Mouse (Mus musculus): ENCODE measurements around the gene Gmip.

Gmip gene

GRCm38 (mm10) chr8:69803366-69803765, 5.1 kb upstream of the Gmip start:
- ATAC-seq (ENCODE audit: low TSS enrichment) = no peak

DNA sequence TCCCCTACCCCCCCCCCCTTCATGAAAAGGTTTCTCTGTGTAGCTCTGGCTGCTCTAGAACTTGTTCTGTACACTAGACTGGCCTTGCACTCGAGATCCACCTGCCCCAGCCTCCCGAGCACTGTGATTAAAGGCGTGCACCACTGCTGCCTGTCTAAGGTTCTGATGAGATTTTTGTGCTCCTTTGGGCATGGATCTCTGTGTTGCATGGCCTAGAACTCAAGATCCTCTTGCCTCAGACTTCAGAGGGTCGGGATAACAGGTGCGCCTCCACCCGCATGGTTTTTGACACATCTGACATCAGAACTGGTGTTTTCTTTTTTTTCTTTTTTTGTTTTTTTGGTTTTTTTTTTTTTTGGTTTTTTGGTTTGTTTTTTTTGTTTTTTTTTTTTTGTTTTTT, 3.9 kb upstream of the Gmip start:
- ATAC-seq (ENCODE audit: low TSS enrichment) = no peak

- no peak for ATAC-seq (ENCODE audit: low TSS enrichment)
Measured at GRCm38 (mm10) chr8:69805086-69805485, 3.4 kb upstream of the Gmip start.

- ATAC-seq (ENCODE audit: low TSS enrichment) = no peak
Measured at GRCm38 (mm10) chr8:69805491-69805890, 3.0 kb upstream of the Gmip start.

GRCm38 (mm10) chr8:69807236-69807635, 1.2 kb upstream of the Gmip start:
- no peak for ATAC-seq (ENCODE audit: low TSS enrichment)

GRCm38 (mm10) chr8:69808864-69809403, 455 bp downstream of the Gmip start:
- ATAC-seq (ENCODE audit: low TSS enrichment) = peak; percentile 21

- ATAC-seq (ENCODE audit: low TSS enrichment) = no peak
Measured at GRCm38 (mm10) chr8:69809820-69810219, 1.3 kb downstream of the Gmip start.

- no peak for ATAC-seq (ENCODE audit: low TSS enrichment)
Measured at GRCm38 (mm10) chr8:69814881-69815280, 6.4 kb downstream of the Gmip start.

GRCm38 (mm10) chr8:69815396-69815795, 6.9 kb downstream of the Gmip start:
- no peak for ATAC-seq (ENCODE audit: low TSS enrichment)

DNA sequence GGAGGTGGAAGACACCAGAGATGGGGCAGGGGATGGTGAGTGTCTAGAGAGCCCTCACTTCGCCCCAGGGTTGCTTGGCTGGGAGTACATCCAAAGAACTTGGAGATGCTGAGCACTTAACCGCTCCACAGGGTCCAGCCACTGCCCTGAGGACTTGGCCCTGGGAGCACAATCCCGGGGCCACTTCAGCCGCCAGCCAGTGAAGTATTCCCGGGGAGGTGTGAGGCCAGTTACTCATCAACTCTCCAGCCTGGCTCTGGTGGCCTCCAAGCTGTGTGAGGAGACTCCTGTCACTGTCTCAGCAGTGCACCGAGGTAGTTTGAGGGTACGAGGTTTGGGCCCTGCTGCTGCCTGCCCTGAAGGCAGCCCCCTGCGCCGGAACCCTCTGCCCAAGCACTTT, 12.0 kb downstream of the Gmip start:
- no peak for ATAC-seq (ENCODE audit: low TSS enrichment)

GRCm38 (mm10) chr8:69821971-69822385, 13.5 kb downstream of the Gmip start:
- ATAC-seq (ENCODE audit: low TSS enrichment) = peak; percentile 28; the same call in 1 of the 2 replicates

GRCm38 (mm10) chr8:69822386-69823191, 14.1 kb downstream of the Gmip start, which contains the start of gene Lpar2:
Gene Lpar2 (plus strand): TSS chr8:69822429.
- ATAC-seq (ENCODE audit: low TSS enrichment) = peak; percentile 17; the same call in 1 of the 2 replicates

DNA sequence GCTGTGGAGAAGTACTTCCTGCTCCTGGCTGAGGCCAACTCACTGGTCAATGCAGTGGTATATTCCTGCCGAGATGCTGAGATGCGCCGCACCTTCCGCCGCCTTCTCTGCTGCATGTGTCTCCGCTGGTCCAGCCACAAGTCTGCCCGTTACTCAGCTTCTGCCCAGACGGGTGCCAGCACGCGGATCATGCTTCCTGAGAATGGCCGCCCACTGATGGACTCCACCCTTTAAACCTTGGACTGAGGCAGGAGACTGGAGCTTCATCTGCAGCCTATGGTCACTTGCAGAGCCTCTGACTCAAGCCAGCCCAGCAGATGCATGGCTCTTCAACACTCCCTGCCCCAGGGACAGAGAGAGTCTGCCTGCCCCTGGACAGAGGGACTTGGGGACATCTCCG, 17.9 kb downstream of the Gmip start:
- ATAC-seq (ENCODE audit: low TSS enrichment) = no peak

GRCm38 (mm10) chr8:69832298-69832853, 23.9 kb downstream of the Gmip start, which contains the start of gene Pbx4:
Gene Pbx4 (plus strand): TSS chr8:69832491.
- ATAC-seq (ENCODE audit: low TSS enrichment) = peak; percentile 96

- ATAC-seq (ENCODE audit: low TSS enrichment) = no peak
Measured at GRCm38 (mm10) chr8:69837057-69837682, 28.7 kb downstream of the Gmip start.

DNA sequence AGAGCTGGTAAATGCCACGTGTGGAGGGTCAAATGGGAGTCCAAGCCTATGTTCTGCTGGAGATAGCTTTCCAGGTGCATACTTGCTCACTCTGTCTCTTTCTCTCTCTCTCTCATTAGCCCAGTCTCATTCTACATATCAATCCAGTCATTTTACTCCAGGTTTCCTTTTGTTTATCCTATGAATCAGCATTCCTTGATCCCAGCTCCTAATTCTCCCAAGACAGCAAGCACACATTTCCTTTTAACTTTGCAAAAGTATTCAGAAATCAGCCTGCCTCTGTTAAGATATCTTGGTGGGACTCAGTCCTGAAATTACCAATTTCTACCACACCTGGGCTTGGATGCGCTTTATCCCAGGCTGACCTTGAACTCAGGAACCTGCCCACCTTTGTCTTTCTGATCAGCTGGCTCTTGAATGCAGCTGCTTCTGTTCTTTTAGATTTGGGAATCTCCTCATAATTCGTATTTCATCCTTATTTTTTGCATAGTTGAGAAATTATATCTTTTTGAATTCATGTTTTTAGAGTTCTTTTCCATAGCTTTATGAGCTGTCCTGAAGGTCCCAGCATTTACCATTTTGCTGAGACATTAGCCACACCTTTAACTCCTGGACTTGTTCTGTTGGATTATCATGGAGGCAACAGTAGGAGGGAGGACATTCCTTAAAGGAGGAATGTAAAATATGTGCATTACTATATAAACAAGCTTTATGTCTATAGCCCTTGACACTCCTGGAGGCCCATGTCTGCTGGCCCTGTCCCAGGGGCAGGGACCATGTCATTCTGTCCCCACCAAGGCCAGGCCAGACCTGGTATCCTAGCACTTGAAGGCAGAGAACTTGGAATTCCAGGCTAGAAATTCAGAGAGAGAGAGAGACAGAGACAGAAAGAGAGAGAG, 38.9 kb downstream of the Gmip start:
- no peak for ATAC-seq (ENCODE audit: low TSS enrichment)

- no peak for ATAC-seq (ENCODE audit: low TSS enrichment)
Measured at GRCm38 (mm10) chr8:69848951-69849350, 40.5 kb downstream of the Gmip start.

DNA sequence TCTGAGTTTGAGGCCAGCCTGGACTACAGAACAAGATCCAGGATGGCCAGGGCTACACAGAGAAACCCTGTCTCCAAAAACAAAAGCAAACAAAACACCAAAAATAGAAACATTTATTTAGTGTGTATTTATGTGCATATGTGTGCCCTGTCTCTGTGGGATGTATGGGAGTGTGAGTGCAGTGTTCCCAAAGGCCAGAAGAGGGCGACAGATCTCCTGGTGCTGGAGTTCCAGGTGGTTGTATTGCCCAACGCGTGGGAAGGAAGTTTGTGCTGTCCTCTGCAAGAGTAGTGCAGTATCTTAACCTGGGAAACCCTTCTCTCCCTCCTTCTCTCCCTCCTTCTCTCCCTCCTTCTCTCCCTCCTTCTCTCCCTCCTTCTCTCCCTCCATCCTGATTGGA, 41.4 kb downstream of the Gmip start:
- ATAC-seq (ENCODE audit: low TSS enrichment) = no peak

- no peak for ATAC-seq (ENCODE audit: low TSS enrichment)
Measured at GRCm38 (mm10) chr8:69850926-69851506, 42.5 kb downstream of the Gmip start.

DNA sequence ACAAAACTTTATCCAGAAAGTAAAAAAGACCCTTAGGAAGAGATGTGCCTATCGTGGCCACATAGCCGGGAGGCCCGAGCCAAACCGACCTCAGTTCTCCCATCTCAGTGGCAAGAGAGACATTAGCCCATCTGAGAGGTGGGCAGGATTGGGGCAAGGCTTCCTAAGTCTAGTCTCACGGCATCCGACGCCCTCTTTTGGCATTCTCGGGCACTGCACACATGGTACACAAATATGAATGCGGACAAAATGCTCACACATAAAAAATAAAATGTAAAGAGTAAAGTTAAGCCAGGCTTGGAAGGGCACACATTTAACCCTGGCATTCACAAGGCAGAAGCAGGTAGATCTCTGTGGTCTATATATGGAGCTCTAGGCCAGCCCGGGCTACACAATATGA, 45.4 kb downstream of the Gmip start:
- no peak for ATAC-seq (ENCODE audit: low TSS enrichment)

DNA sequence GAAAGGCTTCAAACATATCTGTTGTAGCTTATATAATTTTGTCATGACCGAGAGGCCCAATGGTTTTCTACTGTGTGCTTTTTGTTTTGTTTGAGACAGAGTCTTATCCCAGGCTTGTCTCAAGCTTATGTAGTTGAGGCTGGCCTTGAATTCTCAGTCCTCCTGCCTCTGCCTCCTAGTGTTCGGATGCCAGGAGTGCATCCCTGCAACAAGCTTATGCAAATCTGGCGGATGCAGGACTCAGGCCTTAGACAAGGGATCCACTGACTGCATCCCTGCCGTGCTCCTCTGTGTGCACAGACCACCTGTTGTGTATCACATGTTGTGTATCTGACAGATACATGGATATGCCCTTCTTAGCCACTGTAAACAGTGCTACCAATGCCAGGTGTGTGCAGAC, 52.3 kb downstream of the Gmip start:
- no peak for ATAC-seq (ENCODE audit: low TSS enrichment)
